Mouse (Mus musculus) brain, embryonic 14.5 days (tissue): ENCODE results near the gene Krt77.

Source experiments
- CTCF ChIP-seq: fragments of 200-500 bp; IDR thresholded peaks from 2 replicates; pipeline ENCODE4 v1.5.1; 2012; ENCODE audit warnings: inconsistent platforms, mild to moderate bottlenecking, moderate library complexity, borderline replicate concordance; ENCODE audit not compliant: insufficient read depth, insufficient read length; ENCODE audit errors: extremely low read depth
- POLR2A ChIP-seq: fragments of 200-500 bp; IDR thresholded peaks from 2 replicates; pipeline ENCODE4 v1.6.1; 2012; ENCODE audit warnings: mild to moderate bottlenecking, inconsistent platforms, borderline replicate concordance; ENCODE audit not compliant: poor library complexity, insufficient read depth, insufficient read length, severe bottlenecking; ENCODE audit errors: extremely low read depth

DNA sequence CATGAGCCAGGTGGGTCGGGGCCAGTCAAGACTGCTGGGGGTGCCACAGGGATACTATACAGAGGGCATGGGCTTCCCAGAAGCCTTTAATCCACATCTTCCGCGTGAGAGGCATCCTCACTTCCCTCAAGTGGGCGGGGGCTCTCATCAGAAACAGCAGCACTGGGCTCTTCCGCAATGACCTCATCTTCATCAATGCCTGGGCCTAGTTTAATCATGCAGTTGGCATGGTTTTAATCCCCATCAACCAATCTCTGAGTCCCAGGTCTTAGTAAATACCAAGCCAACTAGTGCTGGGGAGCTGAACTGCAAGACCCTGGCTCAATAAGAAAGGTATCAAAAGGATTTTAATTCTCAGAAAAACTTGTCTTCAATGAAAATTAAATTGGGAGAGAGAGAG, 40.1 kb downstream of the Krt77 start:
- TF ChIP-seq POLR2A: no peak
- TF ChIP-seq CTCF: no peak
